Comparison of ENCODE assay signal across 10 mouse cellular contexts in the genomic region with DNA sequence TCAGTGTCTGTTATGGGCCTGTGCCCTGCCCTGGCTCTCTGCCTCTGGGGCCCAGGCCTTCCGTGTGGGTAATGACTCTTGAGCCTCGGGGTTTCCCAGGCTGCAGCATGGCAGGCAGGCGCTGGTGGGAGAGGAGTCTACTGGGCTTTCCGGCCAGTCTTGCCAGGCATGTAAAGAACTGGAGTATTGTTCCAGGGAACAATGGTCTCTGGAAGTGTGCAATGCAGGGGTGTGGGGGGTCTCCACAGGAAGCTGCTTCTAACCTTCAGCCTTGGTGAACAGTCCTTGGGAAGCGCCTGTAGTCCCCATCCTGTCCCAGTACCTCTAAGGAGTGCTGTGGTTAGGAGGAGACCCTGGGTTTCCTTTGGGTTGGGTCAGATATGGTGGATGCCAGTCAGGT. TPM values are rescaled to one million over a fixed set of nuclear protein-coding genes. Genes with fewer than 3 reads are reported as not detected.
DNase-seq lines count a peak whose midpoint lies in the region; ATAC-seq lines count a peak whose summit lies in the region.
"Had no signal": no experiment of that assay in that cellular context is flagged by ENCODE, and none has a peak within 500 bp of the region (broad histone marks: within the 10 kb centered on the region; RNA-seq: fewer than 3 reads in every experiment).

No protein-coding gene starts in this region.

- peaks cover 55% of the 10 kb centered on the region for H3K4me1 ChIP-seq in lung, embryonic 15.5 days
- H3K4me1 ChIP-seq in heart, embryonic 14.5 days (ENCODE audit: control insufficient read depth in 2 of 2, insufficient read depth in 2 of 2, low read length in 2 of 2), result peaks cover 18 to 41% of the 10 kb centered on the region in 2 experiments; a peak in 3 of 4 replicates
- H3K4me1 ChIP-seq in limb, embryonic 15.5 days, result peaks cover 90% of the 10 kb centered on the region
- H3K4me1 ChIP-seq in stomach, embryonic 15.5 days, result peaks cover 42% of the 10 kb centered on the region

- peak overlapping the region; percentile 93 for H3K4me2 ChIP-seq in lung, embryonic 15.5 days
- peak overlapping the region; percentile 89 for H3K4me2 ChIP-seq in heart, embryonic 14.5 days (ENCODE audit: low read length)
- peak overlapping the region; percentile 81 for H3K4me2 ChIP-seq in limb, embryonic 15.5 days
- H3K4me2 ChIP-seq in stomach, embryonic 15.5 days, result peak overlapping the region; percentile 92

- WGBS in lung, embryonic 15.5 days, result 40% methylated on average over 5 of the region's 5 CpGs
- 43% methylated on average over 5 of the region's 5 CpGs for WGBS in heart, embryonic 14.5 days
- 30% methylated on average over 5 of the region's 5 CpGs for WGBS in limb, embryonic 15.5 days
- 45% methylated on average over 5 of the region's 5 CpGs for WGBS in stomach, embryonic 15.5 days

- no peaks in the 10 kb centered on the region for H3K9me3 ChIP-seq in lung, embryonic 15.5 days
- H3K9me3 ChIP-seq in heart, embryonic 14.5 days (ENCODE audit: control insufficient read depth, low read length), result no peaks in the 10 kb centered on the region
- H3K9me3 ChIP-seq in limb, embryonic 15.5 days, result no peaks in the 10 kb centered on the region
- no peaks in the 10 kb centered on the region for H3K9me3 ChIP-seq in stomach, embryonic 15.5 days

- H3K4me3 ChIP-seq in lung, embryonic 15.5 days, result peak overlapping the region; percentile 53
- peak overlapping the region; percentile 56 to 57 for H3K4me3 ChIP-seq in heart, embryonic 14.5 days (ENCODE audit: control insufficient read depth in 1 of 2, insufficient read depth in 1 of 2, low read depth in 1 of 2, low read length in 2 of 2)
- peak overlapping the region; percentile 64 for H3K4me3 ChIP-seq in limb, embryonic 15.5 days
- H3K4me3 ChIP-seq in stomach, embryonic 15.5 days (replicated peaks), result peak overlapping the region; percentile 54

- ATAC-seq in lung, embryonic 15.5 days (ENCODE audit: borderline replicate concordance, extremely low read depth, low FRiP score, low TSS enrichment), result no peak
- no peak for ATAC-seq in heart, embryonic 14.5 days (ENCODE audit: insufficient number of reproducible peaks, insufficient read depth, low FRiP score, low read depth)
- ATAC-seq in limb, embryonic 15.5 days (ENCODE audit: insufficient number of reproducible peaks, low FRiP score, low TSS enrichment, low read depth), result no peak
- ATAC-seq in stomach, embryonic 15.5 days (ENCODE audit: insufficient read depth, low FRiP score, low read depth), result no peak

- peak overlapping the region; percentile 42; the same call in 1 of the 2 replicates for H3K9ac ChIP-seq in lung, embryonic 15.5 days
- H3K9ac ChIP-seq in heart, embryonic 14.5 days (ENCODE audit: low read length), result peak overlapping the region; percentile 76
- H3K9ac ChIP-seq in limb, embryonic 15.5 days, result peak overlapping the region; percentile 70
- H3K9ac ChIP-seq in stomach, embryonic 15.5 days, result peak overlapping the region; percentile 52; the same call in 1 of the 2 replicates

- DNase-seq in lung, adult 18-20 months, result no peak
- DNase-seq in thymus, postnatal 36 days, result no peak
- no peak for DNase-seq in thymus, postnatal 14 days
- DNase-seq in adrenal gland, postnatal 4 days (ENCODE audit: low spot score in 2 of 2), result no peak
- DNase-seq: embryo, embryonic 11 days; retina, postnatal 1 day had no signal

- no peaks in the 10 kb centered on the region for H3K36me3 ChIP-seq in lung, embryonic 15.5 days
- H3K36me3 ChIP-seq in heart, embryonic 14.5 days (ENCODE audit: control insufficient read depth, insufficient read depth, low read length), result no peaks in the 10 kb centered on the region
- 0 out of 2 replicates have a peak, but pooled peaks cover 5% of the 10 kb centered on the region for H3K36me3 ChIP-seq in limb, embryonic 15.5 days
- no peaks in the 10 kb centered on the region for H3K36me3 ChIP-seq in stomach, embryonic 15.5 days

- H3K27ac ChIP-seq in lung, embryonic 15.5 days, result peak overlapping the region; percentile 25; the same call in 1 of the 2 replicates
- no peak overlapping the region for H3K27ac ChIP-seq in heart, embryonic 14.5 days (replicated peaks in 1 of 2; ENCODE audit: control insufficient read depth in 1 of 2, insufficient read depth in 1 of 2, low read depth in 2 of 2, low read length in 2 of 2)
- peak overlapping the region; percentile 87; the same call in 1 of the 2 replicates for H3K27ac ChIP-seq in limb, embryonic 15.5 days
- 0 out of 2 replicates have a peak overlapping the region, but pooled peaks have one; percentile 62 for H3K27ac ChIP-seq in stomach, embryonic 15.5 days

- H3K27me3 ChIP-seq in lung, embryonic 15.5 days, result peaks cover 54% of the 10 kb centered on the region
- peaks cover 50% of the 10 kb centered on the region for H3K27me3 ChIP-seq in heart, embryonic 14.5 days (ENCODE audit: control insufficient read depth, insufficient read depth, low read length)
- peaks cover 28% of the 10 kb centered on the region for H3K27me3 ChIP-seq in limb, embryonic 15.5 days
- H3K27me3 ChIP-seq in stomach, embryonic 15.5 days (replicated peaks), result peaks cover 33% of the 10 kb centered on the region

RNA-seq across cellular contexts. Expression of gene Kif26a, which starts 1.4 kb away (rescaled TPM):
- 3.0 and 3.2 TPM in 2 replicates for polyA plus RNA-seq in lung, embryonic 15.5 days (2015; fragmentation: Nextera tagmentation; extraction: Ambion mirVana)
- 1.7 and 1.9 TPM in 2 replicates for polyA plus RNA-seq in heart, embryonic 14.5 days (2014; fragmentation: Nextera tagmentation; extraction: Ambion mirVana)
- polyA plus RNA-seq in limb, embryonic 15.5 days (2015; fragmentation: Nextera tagmentation; extraction: Ambion mirVana), result 6.3 and 8.7 TPM in 2 replicates
- 2.9 and 3.2 TPM in 2 replicates for polyA plus RNA-seq in stomach, embryonic 15.5 days (2015; fragmentation: Nextera tagmentation; extraction: Ambion mirVana)
- 10 to 100 TPM; 38.1 to 39.2 TPM for total RNA-seq in adrenal gland, postnatal 4 days (2021)

RNA-seq across cellular contexts. Expression of gene Aspg, which starts 40.9 kb away (rescaled TPM):
- 1.7 and 3.4 TPM in 2 replicates for polyA plus RNA-seq in lung, embryonic 15.5 days (2015; fragmentation: Nextera tagmentation; extraction: Ambion mirVana)
- 0.15 TPM in 1 of 2 replicates, not detected in the other for polyA plus RNA-seq in heart, embryonic 14.5 days (2014; fragmentation: Nextera tagmentation; extraction: Ambion mirVana)
- 8.0 and 9.2 TPM in 2 replicates for polyA plus RNA-seq in limb, embryonic 15.5 days (2015; fragmentation: Nextera tagmentation; extraction: Ambion mirVana)
- 6.1 and 9.2 TPM in 2 replicates for polyA plus RNA-seq in stomach, embryonic 15.5 days (2015; fragmentation: Nextera tagmentation; extraction: Ambion mirVana)
- 1 to 10 TPM; 1.6 to 3.5 TPM for total RNA-seq in adrenal gland, postnatal 4 days (2021)

Comparison
In these comparisons a context has a peak if more than half of its experiments do, and no peak if none do; other contexts are left out.
1. H3K27ac ChIP-seq: peak in lung, embryonic 15.5 days (single experiment), limb, embryonic 15.5 days (single experiment) and stomach, embryonic 15.5 days (single experiment); none in heart, embryonic 14.5 days (0 of 2).
2. Peak in every context shown above with its lines, with median percentiles within 50 percentile points of each other: H3K4me2 ChIP-seq, H3K4me3 ChIP-seq and H3K9ac ChIP-seq.